Mouse (Mus musculus): ENCODE results near the gene Hsd11b1. TPM values are rescaled to one million over a fixed set of nuclear protein-coding genes. Genes with fewer than 3 reads are reported as not detected.

Hsd11b1 gene
- polyA plus RNA-seq, 1 experiment from 2014 or later, result not detected

GRCm38 (mm10) chr1:193301216-193302092 lies 37.6 kb upstream of the Hsd11b1 start:
- no peak overlapping the region for H3K4me2 ChIP-seq (ENCODE audit: low read depth, low read length)
- WGBS, result 64% methylated on average over 6 of the region's 6 CpGs
- H3K36me3 ChIP-seq (replicated peaks; ENCODE audit: control insufficient read depth, insufficient read depth, low read depth, low read length), result no peaks in the 10 kb centered on the region
- H3K27me3 ChIP-seq (ENCODE audit: control insufficient read depth, insufficient read depth, low read length), result no peaks in the 10 kb centered on the region
- no peak overlapping the region for H3K9ac ChIP-seq (replicated peaks; ENCODE audit: low read length)
- DNase-seq (ENCODE audit: low spot score) (no peak), ATAC-seq (replicated peaks; ENCODE audit: insufficient number of reproducible peaks, low FRiP score, low TSS enrichment, low read depth) (no peak)
- no peaks in the 10 kb centered on the region for H3K9me3 ChIP-seq (replicated peaks; ENCODE audit: control insufficient read depth, low read length)
- H3K4me3 ChIP-seq (ENCODE audit: low read depth, low read length), result no peak overlapping the region
- H3K27ac ChIP-seq (replicated peaks; ENCODE audit: low read depth, low read length), result no peak overlapping the region
- H3K4me1 ChIP-seq (ENCODE audit: control insufficient read depth, insufficient read depth, low read length), result no peaks in the 10 kb centered on the region

- ATAC-seq (replicated peaks; ENCODE audit: insufficient number of reproducible peaks, low FRiP score, low TSS enrichment, low read depth), result no peak
- DNase-seq (ENCODE audit: low spot score), result no peak
- H3K4me3 ChIP-seq (ENCODE audit: low read depth, low read length), result no peak overlapping the region
- 48% methylated on average over 1 of the region's 1 CpGs for whole genome bisulfite sequencing
- H3K36me3 ChIP-seq (replicated peaks; ENCODE audit: control insufficient read depth, insufficient read depth, low read depth, low read length), result no peaks in the 10 kb centered on the region
- H3K27me3 ChIP-seq (ENCODE audit: control insufficient read depth, insufficient read depth, low read length), result no peaks in the 10 kb centered on the region
- H3K4me2 ChIP-seq (ENCODE audit: low read depth, low read length), result no peak overlapping the region
- H3K9ac ChIP-seq (replicated peaks; ENCODE audit: low read length), result no peak overlapping the region
- no peaks in the 10 kb centered on the region for H3K4me1 ChIP-seq (ENCODE audit: control insufficient read depth, insufficient read depth, low read length)
- no peaks in the 10 kb centered on the region for H3K9me3 ChIP-seq (replicated peaks; ENCODE audit: control insufficient read depth, low read length)
- H3K27ac ChIP-seq (replicated peaks; ENCODE audit: low read depth, low read length), result no peak overlapping the region
These were observed 36.1 kb upstream of the Hsd11b1 start for GRCm38 (mm10) chr1:193299995-193300394.

GRCm38 (mm10) chr1:193298141-193298765 lies 34.4 kb upstream of the Hsd11b1 start:
- no peaks in the 10 kb centered on the region for H3K9me3 ChIP-seq (replicated peaks; ENCODE audit: control insufficient read depth, low read length)
- WGBS, result 86% methylated on average over 3 of the region's 3 CpGs
- no peaks in the 10 kb centered on the region for H3K36me3 ChIP-seq (replicated peaks; ENCODE audit: control insufficient read depth, insufficient read depth, low read depth, low read length)
- no peak overlapping the region for H3K4me3 ChIP-seq (ENCODE audit: low read depth, low read length)
- DNase-seq (ENCODE audit: low spot score) (no peak), ATAC-seq (replicated peaks; ENCODE audit: insufficient number of reproducible peaks, low FRiP score, low TSS enrichment, low read depth) (no peak)
- no peak overlapping the region for H3K9ac ChIP-seq (replicated peaks; ENCODE audit: low read length)
- H3K4me1 ChIP-seq (ENCODE audit: control insufficient read depth, insufficient read depth, low read length), result no peaks in the 10 kb centered on the region
- no peak overlapping the region for H3K4me2 ChIP-seq (ENCODE audit: low read depth, low read length)
- H3K27ac ChIP-seq (replicated peaks; ENCODE audit: low read depth, low read length), result no peak overlapping the region
- H3K27me3 ChIP-seq (ENCODE audit: control insufficient read depth, insufficient read depth, low read length), result no peaks in the 10 kb centered on the region

GRCm38 (mm10) chr1:193295920-193296319 lies 32.0 kb upstream of the Hsd11b1 start:
- Histone ChIP-seq H3K36me3 (replicated peaks; ENCODE audit: control insufficient read depth, insufficient read depth, low read depth, low read length) (no peaks in the 10 kb centered on the region), H3K4me3 (ENCODE audit: low read depth, low read length) (no peak overlapping the region), H3K9ac (replicated peaks; ENCODE audit: low read length) (no peak overlapping the region), H3K27me3 (ENCODE audit: control insufficient read depth, insufficient read depth, low read length) (no peaks in the 10 kb centered on the region), H3K9me3 (replicated peaks; ENCODE audit: control insufficient read depth, low read length) (no peaks in the 10 kb centered on the region), H3K4me2 (ENCODE audit: low read depth, low read length) (no peak overlapping the region), H3K27ac (replicated peaks; ENCODE audit: low read depth, low read length) (no peak overlapping the region), H3K4me1 (ENCODE audit: control insufficient read depth, insufficient read depth, low read length) (no peaks in the 10 kb centered on the region)
- 89% methylated on average over 5 of the region's 5 CpGs for WGBS
- no peak for DNase-seq (ENCODE audit: low spot score)
- no peak for ATAC-seq (replicated peaks; ENCODE audit: insufficient number of reproducible peaks, low FRiP score, low TSS enrichment, low read depth)

GRCm38 (mm10) chr1:193293926-193294325 lies 30.1 kb upstream of the Hsd11b1 start:
- H3K9ac ChIP-seq (replicated peaks; ENCODE audit: low read length), result no peak overlapping the region
- H3K27ac ChIP-seq (replicated peaks; ENCODE audit: low read depth, low read length), result no peak overlapping the region
- H3K4me1 ChIP-seq (ENCODE audit: control insufficient read depth, insufficient read depth, low read length), result no peaks in the 10 kb centered on the region
- H3K27me3 ChIP-seq (ENCODE audit: control insufficient read depth, insufficient read depth, low read length), result no peaks in the 10 kb centered on the region
- no peaks in the 10 kb centered on the region for H3K9me3 ChIP-seq (replicated peaks; ENCODE audit: control insufficient read depth, low read length)
- DNase-seq (ENCODE audit: low spot score), result no peak
- ATAC-seq (replicated peaks; ENCODE audit: insufficient number of reproducible peaks, low FRiP score, low TSS enrichment, low read depth), result no peak
- WGBS, result 77% methylated on average over 3 of the region's 3 CpGs
- no peak overlapping the region for H3K4me3 ChIP-seq (ENCODE audit: low read depth, low read length)
- H3K4me2 ChIP-seq (ENCODE audit: low read depth, low read length), result no peak overlapping the region
- no peaks in the 10 kb centered on the region for H3K36me3 ChIP-seq (replicated peaks; ENCODE audit: control insufficient read depth, insufficient read depth, low read depth, low read length)

- Histone ChIP-seq H3K27me3 (ENCODE audit: control insufficient read depth, insufficient read depth, low read length) (no peaks in the 10 kb centered on the region), H3K4me1 (ENCODE audit: control insufficient read depth, insufficient read depth, low read length) (no peaks in the 10 kb centered on the region), H3K27ac (replicated peaks; ENCODE audit: low read depth, low read length) (no peak overlapping the region), H3K36me3 (replicated peaks; ENCODE audit: control insufficient read depth, insufficient read depth, low read depth, low read length) (no peaks in the 10 kb centered on the region), H3K9ac (replicated peaks; ENCODE audit: low read length) (no peak overlapping the region), H3K4me2 (ENCODE audit: low read depth, low read length) (no peak overlapping the region), H3K9me3 (replicated peaks; ENCODE audit: control insufficient read depth, low read length) (no peaks in the 10 kb centered on the region), H3K4me3 (ENCODE audit: low read depth, low read length) (no peak overlapping the region)
- DNase-seq (ENCODE audit: low spot score) (no peak), ATAC-seq (replicated peaks; ENCODE audit: insufficient number of reproducible peaks, low FRiP score, low TSS enrichment, low read depth) (no peak)
- whole genome bisulfite sequencing, result 64% methylated on average over 2 of the region's 2 CpGs
These were observed 29.2 kb upstream of the Hsd11b1 start for GRCm38 (mm10) chr1:193293039-193293438.

- no peak overlapping the region for H3K27ac ChIP-seq (replicated peaks; ENCODE audit: low read depth, low read length)
- no peak overlapping the region for H3K4me2 ChIP-seq (ENCODE audit: low read depth, low read length)
- no peak for DNase-seq (ENCODE audit: low spot score)
- no peak for ATAC-seq (replicated peaks; ENCODE audit: insufficient number of reproducible peaks, low FRiP score, low TSS enrichment, low read depth)
- H3K4me1 ChIP-seq (ENCODE audit: control insufficient read depth, insufficient read depth, low read length), result no peaks in the 10 kb centered on the region
- H3K9ac ChIP-seq (replicated peaks; ENCODE audit: low read length), result no peak overlapping the region
- no peaks in the 10 kb centered on the region for H3K9me3 ChIP-seq (replicated peaks; ENCODE audit: control insufficient read depth, low read length)
- no peaks in the 10 kb centered on the region for H3K36me3 ChIP-seq (replicated peaks; ENCODE audit: control insufficient read depth, insufficient read depth, low read depth, low read length)
- no peaks in the 10 kb centered on the region for H3K27me3 ChIP-seq (ENCODE audit: control insufficient read depth, insufficient read depth, low read length)
- no peak overlapping the region for H3K4me3 ChIP-seq (ENCODE audit: low read depth, low read length)
These were observed 26.8 kb upstream of the Hsd11b1 start for GRCm38 (mm10) chr1:193290686-193291085.

GRCm38 (mm10) chr1:193289914-193290313 lies 26.0 kb upstream of the Hsd11b1 start:
- no peak for DNase-seq (ENCODE audit: low spot score)
- Histone ChIP-seq H3K27ac (replicated peaks; ENCODE audit: low read depth, low read length) (no peak overlapping the region), H3K4me1 (ENCODE audit: control insufficient read depth, insufficient read depth, low read length) (no peaks in the 10 kb centered on the region), H3K9ac (replicated peaks; ENCODE audit: low read length) (no peak overlapping the region), H3K9me3 (replicated peaks; ENCODE audit: control insufficient read depth, low read length) (no peaks in the 10 kb centered on the region), H3K36me3 (replicated peaks; ENCODE audit: control insufficient read depth, insufficient read depth, low read depth, low read length) (no peaks in the 10 kb centered on the region), H3K4me3 (ENCODE audit: low read depth, low read length) (no peak overlapping the region), H3K27me3 (ENCODE audit: control insufficient read depth, insufficient read depth, low read length) (no peaks in the 10 kb centered on the region), H3K4me2 (ENCODE audit: low read depth, low read length) (no peak overlapping the region)
- 83% methylated on average over 5 of the region's 5 CpGs for WGBS
- no peak for ATAC-seq (replicated peaks; ENCODE audit: insufficient number of reproducible peaks, low FRiP score, low TSS enrichment, low read depth)

Measured in embryonic facial prominence, embryonic 11.5 days (tissue).